Mouse (Mus musculus) limb, embryonic 14.5 days (tissue): ENCODE measurements around the gene Tmsb10. TPM values are rescaled to one million over a fixed set of nuclear protein-coding genes. Genes with fewer than 3 reads are reported as not detected.

Experiments
- ATAC-seq: fragments of 200-750 bp; cut with Nextera tagmentation; 2 replicates; pipeline ENCODE4 v1.8.0; 2017; ENCODE audit warnings: low read depth, moderate number of reproducible peaks, moderate TSS enrichment; ENCODE audit not compliant: low FRiP score
- DNase-seq: peaks from one replicate; pipeline ENCODE4 v3.0.0-alpha.2; 2015; ENCODE audit warnings: low spot score
- H3K27ac ChIP-seq: fragments of 300-500 bp; sonication (generic); replicated peaks from 2 replicates; pipeline ENCODE4 v1.5.1; 2014; ENCODE audit warnings: low read depth, mild to moderate bottlenecking, low read length, moderate library complexity, mixed read lengths
- H3K27me3 ChIP-seq: fragments of 300-500 bp; sonication (generic); 2 replicates; pipeline ENCODE4 v1.6.1; 2014; ENCODE audit warnings: low read length, mixed read lengths; ENCODE audit not compliant: control insufficient read depth, insufficient read depth
- H3K36me3 ChIP-seq: fragments of 300-500 bp; sonication (generic); 2 replicates; pipeline ENCODE4 v1.6.1; 2014; ENCODE audit warnings: mild to moderate bottlenecking, low read length, moderate library complexity, mixed read lengths; ENCODE audit not compliant: control insufficient read depth, insufficient read depth
- H3K4me1 ChIP-seq: fragments of 300-500 bp; sonication (generic); 2 replicates; pipeline ENCODE4 v1.6.1; 2014; ENCODE audit warnings: antibody characterized with exemption, low read length, mixed read lengths; ENCODE audit not compliant: control insufficient read depth, insufficient read depth
- H3K4me2 ChIP-seq: fragments of 300-500 bp; sonication (generic); replicated peaks from 2 replicates; pipeline ENCODE4 v1.6.1; 2014; ENCODE audit warnings: low read depth, mild to moderate bottlenecking, low read length, moderate library complexity; ENCODE audit not compliant: severe bottlenecking
- H3K4me3 ChIP-seq: fragments of 300-500 bp; sonication (generic); replicated peaks from 2 replicates; pipeline ENCODE4 v1.5.1; 2014; ENCODE audit warnings: low read length
- H3K9ac ChIP-seq: fragments of 300-500 bp; sonication (generic); 2 replicates; pipeline ENCODE4 v1.6.1; 2014; ENCODE audit warnings: mild to moderate bottlenecking, low read depth, low read length, moderate library complexity; ENCODE audit not compliant: severe bottlenecking
- H3K9me3 ChIP-seq: fragments of 300-500 bp; sonication (generic); 2 replicates; pipeline ENCODE4 v1.6.1; 2016; ENCODE audit warnings: low read length; ENCODE audit not compliant: control insufficient read depth
- POLR2A ChIP-seq: fragments of 200-500 bp; IDR thresholded peaks from 2 replicates; pipeline ENCODE4 v1.8.0; 2012; ENCODE audit warnings: inconsistent platforms, mild to moderate bottlenecking, moderate library complexity, borderline replicate concordance; ENCODE audit not compliant: insufficient read depth, insufficient read length; ENCODE audit errors: extremely low read depth
- WGBS: fragments of 180-500 bp; shearing (Covaris S2); extraction: QIAGEN DNeasy Blood & Tissue Kit; methylation state at CpG from one replicate; pipeline ENCODE4 v1.1.7; 2014; 5-methylcytosine and 5-hydroxymethylcytosine counted together
- polyA plus RNA-seq, 2 experiments: library from polyadenylated mRNA; depleted of rRNA in 1 of 2; stranded (reverse) in 1 of 2; unstranded in 1 of 2; fragments of >200 nt; fragmentation: Nextera tagmentation in 1 of 2; extraction: Ambion mirVana in 1 of 2; gene quantifications; 2 replicates each; pipeline versions ENCODE4 v1.2.1 to v1.2.3; 2012 to 2014

The Tmsb10 gene
- polyA plus RNA-seq (2012; rRNA removed) (698 and 1,253 TPM in 2 replicates), polyA plus RNA-seq (2014; fragmentation: Nextera tagmentation; extraction: Ambion mirVana) (2,385 and 2,395 TPM in 2 replicates)

DNA sequence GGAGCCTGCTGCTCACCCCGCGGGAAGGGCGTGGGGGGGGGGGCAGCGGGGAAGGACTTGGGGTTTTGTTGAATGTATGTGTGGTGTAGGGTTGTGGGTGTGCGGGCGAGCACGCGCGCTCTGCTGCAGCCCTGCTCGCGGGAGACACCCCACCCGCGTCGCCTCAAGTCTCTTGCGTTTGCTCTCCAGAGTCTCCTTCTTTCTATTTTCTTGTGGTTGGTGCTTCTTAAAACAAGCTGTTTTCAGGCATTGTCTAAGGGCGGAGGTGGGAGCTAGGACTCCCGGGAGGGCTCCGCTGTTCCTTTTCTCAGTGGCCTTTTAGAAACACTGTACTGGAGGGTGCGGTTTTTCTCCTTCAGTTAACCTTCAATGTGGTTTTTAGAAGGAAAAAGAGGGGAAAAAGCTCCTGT is at the start of gene Tmsb10:
TSS of gene Tmsb10 (minus strand) at position 87 of the 410 bp plus-strand sequence.
- Histone ChIP-seq H3K9ac (peak within 1 kb of the TSS; percentile 98), H3K4me1 (peaks cover 37% of the 10 kb centered on the region), H3K27me3 (no peaks in the 10 kb centered on the region), H3K4me3 (peak within 1 kb of the TSS; percentile 88), H3K9me3 (no peaks in the 10 kb centered on the region), H3K36me3 (no peaks in the 10 kb centered on the region), H3K4me2 (peak within 1 kb of the TSS; percentile 64), H3K27ac (peak within 1 kb of the TSS; percentile 90)
- WGBS = under 1% methylated on average over 10 of the region's 19 CpGs
- TF ChIP-seq POLR2A = no peak
- ATAC-seq (peak; percentile 60), DNase-seq (peak; percentile 18)

GRCm38 (mm10) chr6:73003601-73004000 is 45.1 kb upstream of the Tmsb10 start:
- ATAC-seq = no peak
- TF ChIP-seq POLR2A = no peak

GRCm38 (mm10) chr6:73002391-73002790 is 43.8 kb upstream of the Tmsb10 start:
- 50% methylated on average over 1 of the region's 1 CpGs for WGBS
- H3K27ac ChIP-seq = no peak overlapping the region
- ATAC-seq = no peak
- no peak overlapping the region for H3K9ac ChIP-seq
- TF ChIP-seq POLR2A = no peak
- H3K4me1 ChIP-seq = no peaks in the 10 kb centered on the region
- no peak overlapping the region for H3K4me2 ChIP-seq
- no peaks in the 10 kb centered on the region for H3K36me3 ChIP-seq
- no peak overlapping the region for H3K4me3 ChIP-seq
- H3K27me3 ChIP-seq = no peaks in the 10 kb centered on the region
- no peaks in the 10 kb centered on the region for H3K9me3 ChIP-seq
- DNase-seq = no peak

More at GRCm38 (mm10) chr6:73003601-73004000, 45.1 kb upstream of the Tmsb10 start:
- Histone ChIP-seq H3K9ac (no peak overlapping the region), H3K27ac (no peak overlapping the region), H3K9me3 (no peaks in the 10 kb centered on the region), H3K36me3 (no peaks in the 10 kb centered on the region), H3K4me1 (no peaks in the 10 kb centered on the region), H3K4me3 (no peak overlapping the region), H3K4me2 (no peak overlapping the region), H3K27me3 (no peaks in the 10 kb centered on the region)
- no peak for DNase-seq
- 34% methylated on average over 4 of the region's 5 CpGs for WGBS

- DNase-seq = no peak
- 82% methylated on average over 1 of the region's 1 CpGs for WGBS
These were observed 40.3 kb upstream of the Tmsb10 start for GRCm38 (mm10) chr6:72998809-72999208.

GRCm38 (mm10) chr6:72993688-72994082 is 35.1 kb upstream of the Tmsb10 start:
- Histone ChIP-seq H3K4me1 (peaks cover 3% of the 10 kb centered on the region; the same call in 1 of the 2 replicates), H3K27ac (no peak overlapping the region), H3K4me3 (no peak overlapping the region), H3K27me3 (no peaks in the 10 kb centered on the region), H3K9ac (no peak overlapping the region), H3K36me3 (no peaks in the 10 kb centered on the region), H3K9me3 (no peaks in the 10 kb centered on the region), H3K4me2 (no peak overlapping the region)
- TF ChIP-seq POLR2A = no peak
- DNase-seq = no peak
- no peak for ATAC-seq
- WGBS = 82% methylated on average over 5 of the region's 5 CpGs

More at GRCm38 (mm10) chr6:72998809-72999208, 40.3 kb upstream of the Tmsb10 start:
- Histone ChIP-seq H3K4me3 (no peak overlapping the region), H3K36me3 (no peaks in the 10 kb centered on the region), H3K9me3 (no peaks in the 10 kb centered on the region), H3K4me1 (no peaks in the 10 kb centered on the region), H3K9ac (no peak overlapping the region), H3K4me2 (no peak overlapping the region), H3K27me3 (no peaks in the 10 kb centered on the region), H3K27ac (no peak overlapping the region)
- ATAC-seq = no peak
- TF ChIP-seq POLR2A = no peak
